Mouse (Mus musculus): ENCODE results near the gene Pdpn.
"Not testable (repeated sequence)": the region's sequence is repeated elsewhere in the genome, so short reads cannot be mapped to it uniquely, and the experiment has no call there.

The Pdpn gene

DNA sequence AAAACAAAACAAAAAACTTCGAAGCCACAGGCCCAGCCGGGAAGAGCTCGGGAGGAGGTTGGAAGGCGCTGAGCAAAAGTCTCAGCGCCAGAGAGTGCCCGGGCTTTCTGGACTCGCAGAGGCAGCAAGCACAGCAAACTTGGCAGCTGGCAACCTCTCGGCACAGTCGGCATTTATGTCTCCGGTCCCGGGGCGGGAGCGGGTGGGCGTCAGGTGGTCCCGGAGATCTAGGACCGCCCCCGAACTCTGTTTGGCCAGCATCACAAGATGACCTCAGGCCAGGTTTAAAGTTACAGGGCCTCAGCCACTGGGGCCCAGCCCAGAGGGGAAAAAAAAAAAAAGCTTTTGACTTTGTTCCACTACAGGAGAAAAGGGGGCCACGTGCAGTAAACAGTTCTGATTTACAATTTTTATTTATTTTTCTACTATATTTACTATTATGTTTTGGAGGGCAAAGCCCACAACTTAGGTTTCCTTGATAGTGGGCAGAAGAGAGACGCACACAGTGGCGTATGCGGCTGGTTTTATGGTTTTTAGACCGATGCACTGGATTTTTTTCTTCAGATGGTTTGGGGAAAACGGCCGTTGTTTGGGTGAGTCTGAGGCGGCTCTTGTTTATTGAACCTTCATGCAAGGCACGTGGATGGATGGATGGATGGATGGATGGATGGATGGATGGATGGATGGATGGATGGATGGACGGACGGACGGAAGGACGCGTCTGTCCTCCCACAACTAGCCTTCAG, at the start of gene Pdpn:
Pdpn (minus strand) TSS at position 240 of the 746 bp plus-strand sequence.
- DNase-seq: peak; percentile 47

DNA sequence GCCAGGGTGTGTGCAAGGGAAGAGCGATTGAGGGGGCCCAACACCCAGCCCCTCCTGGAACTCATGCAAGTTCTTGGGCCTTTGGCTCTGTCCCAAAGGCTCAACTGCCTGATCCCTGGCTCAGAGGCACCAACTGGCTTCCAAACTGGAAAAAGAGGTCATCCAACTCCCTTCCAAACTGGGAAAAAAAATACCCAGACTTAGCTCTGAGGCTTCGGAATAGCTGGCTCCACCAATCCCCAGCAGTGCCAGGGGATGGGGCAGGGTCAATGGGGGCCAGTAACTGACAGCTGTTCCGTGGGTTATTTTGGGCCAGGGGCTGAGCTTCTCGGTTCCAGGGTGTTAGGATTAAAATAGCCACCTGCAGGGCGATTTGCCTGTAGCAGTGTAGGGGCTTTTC, 49.3 kb upstream of the Pdpn start:
- DNase-seq: no peak

DNA sequence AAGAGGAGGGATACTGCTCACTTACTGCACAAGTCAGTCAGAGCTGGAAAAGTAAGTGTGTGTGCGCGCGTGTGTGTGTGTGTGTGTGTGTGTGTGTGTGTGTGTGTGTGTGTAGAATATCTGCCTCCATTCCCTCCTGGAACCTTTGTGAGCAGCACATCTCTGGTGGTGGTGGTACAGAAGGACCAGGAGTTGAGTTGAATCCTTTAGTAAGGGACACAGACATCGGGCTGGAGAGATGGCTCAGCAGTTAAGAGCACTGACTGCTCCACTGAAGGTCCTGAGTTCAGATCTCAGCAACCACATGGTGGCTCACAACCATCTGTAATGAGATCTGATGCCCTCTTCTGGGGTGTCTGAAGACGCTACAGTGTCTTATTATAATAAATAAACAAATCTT, 46.1 kb upstream of the Pdpn start:
- DNase-seq: not testable (repeated sequence)

DNA sequence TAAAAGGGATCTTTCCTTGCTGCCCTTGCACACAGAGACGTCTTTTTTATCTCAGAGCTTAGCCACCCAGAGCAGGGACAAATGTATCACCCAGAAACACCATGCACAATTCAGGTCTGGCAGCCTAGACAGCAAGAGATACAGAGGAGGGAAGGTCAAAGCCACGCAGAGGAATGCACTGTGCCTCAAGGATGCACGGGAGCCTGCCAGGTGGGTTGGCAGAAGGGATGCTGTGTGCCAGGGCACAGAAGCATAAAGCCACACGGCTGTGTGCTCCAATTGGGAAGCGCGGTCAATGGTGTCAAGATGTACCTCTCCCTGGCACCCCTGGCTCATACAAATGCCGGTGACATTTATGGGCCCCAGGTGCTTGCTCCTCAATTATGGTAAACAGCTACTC, 42.1 kb upstream of the Pdpn start:
- no peak for DNase-seq

DNA sequence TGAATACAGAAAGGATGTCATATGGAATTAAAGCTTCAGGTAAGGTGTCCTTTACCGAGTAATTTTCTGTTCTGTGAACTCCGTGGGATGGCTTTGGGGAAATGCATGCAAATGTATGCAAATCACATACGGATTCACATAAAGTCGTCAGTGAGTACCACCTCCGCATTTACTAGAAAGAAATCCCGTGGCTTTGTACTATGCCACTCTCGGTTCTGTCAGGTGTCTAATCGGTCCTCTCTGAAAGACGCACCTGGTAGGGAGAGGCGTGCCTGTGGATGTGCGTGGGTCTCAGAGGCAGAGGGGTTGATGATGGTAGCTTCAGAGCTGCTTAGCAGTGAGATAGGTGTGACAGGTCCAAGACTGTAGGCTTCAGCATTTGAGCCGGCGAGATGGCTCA, 40.4 kb upstream of the Pdpn start:
- no peak for DNase-seq

DNA sequence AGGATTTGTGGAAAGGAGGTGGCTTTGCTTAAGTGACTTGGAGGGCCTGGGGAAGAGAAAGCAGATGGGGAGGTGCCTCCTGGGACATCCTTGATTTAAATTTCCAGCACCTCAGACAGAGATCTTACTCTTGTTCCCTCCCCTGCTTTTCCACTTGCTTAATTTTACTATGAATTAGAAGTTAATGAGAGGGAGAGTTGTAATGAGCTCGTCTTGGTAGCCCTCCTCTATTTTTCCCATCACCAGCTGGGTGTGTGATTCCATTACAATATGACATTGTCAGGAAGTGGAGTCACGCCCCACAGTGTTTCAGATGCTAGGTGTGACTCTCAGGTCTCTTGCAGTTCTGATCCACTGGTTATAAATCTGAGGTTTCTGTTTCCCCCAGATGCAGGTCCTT, 36.7 kb upstream of the Pdpn start:
- no peak for DNase-seq

DNA sequence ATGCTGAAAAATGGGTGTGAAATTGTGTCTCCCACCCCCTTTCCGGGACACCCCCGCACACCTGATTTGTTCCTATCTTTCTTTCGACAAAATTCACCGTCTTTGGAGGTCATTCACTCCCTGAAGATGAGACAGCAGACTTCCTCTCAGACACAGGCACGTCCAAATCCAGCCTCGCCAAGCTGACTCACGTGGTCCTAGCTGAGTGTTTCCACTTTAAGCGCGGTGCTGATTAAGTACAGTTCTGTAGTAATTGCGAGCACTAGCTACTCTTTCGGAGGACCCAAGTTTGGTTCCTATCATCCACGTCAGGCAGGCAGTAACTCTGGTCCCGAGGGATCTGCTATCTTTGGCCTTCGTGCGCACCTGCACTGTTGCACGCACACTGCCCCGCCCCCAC, 35.6 kb upstream of the Pdpn start:
- no peak for DNase-seq

DNA sequence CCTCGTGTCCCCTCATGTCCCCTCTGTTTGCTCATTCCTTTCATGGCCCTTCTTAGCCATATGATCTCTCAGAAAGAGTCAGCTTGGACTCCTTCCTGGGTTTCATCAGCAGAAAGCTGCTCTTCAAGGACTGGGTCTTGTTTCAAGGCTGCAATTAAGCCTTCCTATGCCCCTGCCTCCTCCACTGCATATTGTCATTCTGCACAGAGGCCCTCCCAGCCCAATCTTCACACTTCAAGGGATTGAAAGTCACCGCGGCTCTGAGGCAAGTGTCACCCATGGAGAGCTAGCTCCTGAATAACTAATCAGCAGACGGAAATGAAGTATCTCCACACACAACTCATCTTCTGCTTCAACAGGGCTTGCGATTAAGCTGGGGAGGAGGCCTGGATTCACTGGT, 34.8 kb upstream of the Pdpn start:
- DNase-seq: no peak

DNA sequence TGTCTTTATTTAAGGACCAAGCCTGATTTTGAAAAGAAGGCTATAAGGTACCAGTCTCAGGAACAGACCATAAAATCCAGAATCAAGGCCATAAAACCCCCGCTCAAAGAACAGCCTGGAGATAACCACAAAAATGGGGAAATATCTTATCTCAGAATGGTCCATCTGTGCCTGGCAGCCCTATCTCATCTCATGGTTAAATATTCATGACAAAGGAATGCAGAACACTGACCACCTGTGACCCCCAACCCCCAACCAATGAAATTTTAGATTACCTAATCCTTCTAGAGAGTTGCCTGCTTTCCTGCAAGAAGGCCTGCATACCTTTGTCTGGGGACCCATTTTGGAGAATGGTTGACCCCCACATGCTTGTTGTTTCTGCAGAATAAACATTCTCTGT, 32.4 kb upstream of the Pdpn start:
- DNase-seq: no peak

DNA sequence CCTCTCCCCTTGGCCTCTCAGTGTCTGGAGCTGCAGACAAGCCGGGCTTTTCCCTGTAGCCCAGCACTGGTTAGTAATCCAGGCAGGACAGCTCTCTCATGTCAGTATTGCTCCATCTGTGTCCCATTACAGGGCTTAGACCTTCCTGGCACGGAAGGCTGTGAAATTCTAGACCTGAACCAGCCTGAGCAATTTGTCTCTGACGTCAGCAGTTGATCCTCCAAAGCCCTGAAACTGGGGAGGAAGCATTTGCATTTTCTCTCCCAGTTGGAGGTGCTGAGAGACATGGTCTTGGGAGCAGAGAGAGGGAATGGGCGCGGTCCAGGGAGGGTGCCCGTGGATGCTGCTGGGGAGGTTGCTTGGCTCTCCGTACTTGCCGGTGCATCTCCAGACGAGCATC, 31.2 kb upstream of the Pdpn start:
- no peak for DNase-seq

DNA sequence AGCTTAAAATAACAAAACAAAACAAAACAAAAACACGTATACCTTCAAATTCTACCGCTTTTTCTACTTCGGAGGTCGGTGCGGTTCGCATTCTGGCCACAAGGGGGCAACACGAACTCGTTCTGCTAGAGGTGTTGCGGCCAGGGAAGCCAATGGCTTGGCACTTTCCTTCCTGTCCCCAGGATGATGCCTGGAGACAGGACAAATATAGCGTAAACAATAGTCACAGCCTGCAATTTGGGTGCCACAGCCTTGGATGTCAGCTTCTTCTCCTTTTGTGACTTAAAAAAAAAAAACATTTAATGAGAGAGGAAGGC, 26.2 kb upstream of the Pdpn start:
- DNase-seq: peak; percentile 69

DNA sequence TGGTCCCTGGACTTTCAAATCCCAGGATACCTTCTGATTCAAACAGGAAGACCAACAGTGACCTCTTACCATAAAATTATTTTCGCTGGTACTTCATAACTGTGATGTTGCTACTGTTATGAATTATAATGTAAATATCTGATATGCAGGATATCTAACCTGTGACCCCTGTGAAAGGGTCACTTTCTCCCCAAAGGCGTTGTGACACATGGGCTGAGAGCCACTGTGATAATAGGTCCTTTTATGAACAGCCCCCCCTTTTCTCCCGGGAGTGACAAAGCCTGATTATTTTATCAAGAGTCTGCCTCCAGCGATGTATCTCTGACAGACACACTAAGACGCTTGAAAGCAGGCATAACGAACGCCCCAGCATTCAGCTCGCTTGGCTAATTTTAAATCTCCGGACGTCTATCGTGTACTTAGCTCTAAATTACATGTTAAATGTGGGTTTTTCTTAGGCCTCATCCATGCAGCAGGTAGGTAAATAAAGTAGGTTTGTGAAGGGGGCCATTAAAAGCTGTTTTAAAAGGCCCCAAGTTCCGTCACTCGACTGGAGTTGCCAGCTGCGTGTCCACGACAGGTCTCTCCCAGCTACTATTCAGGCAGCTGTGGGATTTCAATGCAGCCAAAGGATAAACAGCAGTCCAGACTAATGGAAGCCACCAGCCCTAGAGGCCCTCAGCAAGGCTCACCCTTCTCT, 25.7 kb upstream of the Pdpn start:
- DNase-seq: no peak

DNA sequence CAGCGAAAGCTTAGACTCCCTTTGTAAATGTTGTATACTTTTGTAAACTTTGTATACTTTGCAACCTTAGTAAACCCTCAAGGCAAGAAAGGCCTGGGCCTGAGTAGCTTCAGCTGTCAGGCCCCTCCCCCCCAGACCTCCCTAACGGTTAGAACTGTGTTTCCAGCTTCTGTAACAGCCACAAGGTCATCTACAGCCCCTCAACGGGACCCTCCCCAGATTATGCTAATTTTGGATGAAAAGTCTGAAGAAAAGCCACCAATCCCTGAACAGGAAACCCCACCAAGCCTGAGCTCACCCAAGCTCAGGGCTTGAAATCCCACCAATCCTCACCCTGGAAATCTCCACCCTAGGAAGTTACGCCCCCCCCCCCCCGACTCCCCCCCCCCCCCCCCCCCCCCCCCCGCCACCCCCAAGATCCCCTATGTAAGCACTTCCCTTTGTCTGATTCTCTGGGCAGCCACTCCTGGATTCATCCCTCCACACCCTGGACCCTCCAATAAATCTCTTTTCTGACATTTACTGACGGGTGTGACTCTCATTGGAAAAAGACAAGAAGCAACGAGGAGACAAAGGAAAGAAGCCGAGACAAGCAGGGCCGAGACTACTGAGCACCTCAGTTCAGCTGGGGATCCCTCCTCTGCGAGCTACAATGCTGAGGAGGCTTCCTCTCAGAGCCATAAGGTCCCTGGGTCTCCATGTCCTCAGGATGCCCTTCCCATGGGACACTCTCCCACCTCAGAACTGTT, 25.0 kb upstream of the Pdpn start:
- DNase-seq: no peak

DNA sequence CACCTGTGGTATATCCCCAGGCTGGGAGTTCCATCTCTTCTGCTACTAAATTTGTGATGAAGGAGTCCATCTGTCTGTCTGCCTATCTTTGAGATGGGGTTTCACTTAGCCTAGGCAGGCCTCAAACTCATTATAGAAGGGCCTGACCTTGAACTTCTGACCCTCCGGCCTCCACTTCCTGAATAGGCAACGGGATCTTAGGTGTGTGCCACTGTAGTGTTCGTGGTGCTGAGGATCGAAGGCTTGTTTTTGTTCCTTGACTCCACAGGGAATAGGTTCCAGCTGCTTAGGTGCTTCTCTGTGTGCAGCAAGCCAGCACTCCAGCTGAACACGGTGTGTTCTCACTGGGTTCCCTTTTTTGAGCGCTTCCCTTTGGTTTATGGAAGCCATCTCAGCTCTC, 13.9 kb upstream of the Pdpn start:
- DNase-seq: no peak

DNA sequence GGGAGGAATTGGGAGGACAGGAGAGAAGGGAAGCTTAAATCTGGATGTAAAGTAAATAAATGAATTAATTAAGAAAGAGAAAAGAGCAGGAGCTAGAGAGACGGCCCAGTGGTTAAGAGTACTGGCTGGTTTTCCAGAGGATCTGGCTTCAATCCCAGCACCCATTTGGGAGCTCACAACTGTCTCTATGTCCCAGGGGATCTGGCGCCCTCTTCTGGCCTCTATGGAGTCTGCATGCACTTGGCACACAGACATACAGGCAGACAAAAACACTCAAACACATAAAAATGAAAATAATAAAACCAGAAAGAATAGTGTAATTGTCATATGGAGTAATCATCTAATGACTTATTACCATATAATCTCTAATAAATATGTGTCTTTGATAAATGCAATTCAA, 12.0 kb upstream of the Pdpn start:
- peak; percentile 30 for DNase-seq

DNA sequence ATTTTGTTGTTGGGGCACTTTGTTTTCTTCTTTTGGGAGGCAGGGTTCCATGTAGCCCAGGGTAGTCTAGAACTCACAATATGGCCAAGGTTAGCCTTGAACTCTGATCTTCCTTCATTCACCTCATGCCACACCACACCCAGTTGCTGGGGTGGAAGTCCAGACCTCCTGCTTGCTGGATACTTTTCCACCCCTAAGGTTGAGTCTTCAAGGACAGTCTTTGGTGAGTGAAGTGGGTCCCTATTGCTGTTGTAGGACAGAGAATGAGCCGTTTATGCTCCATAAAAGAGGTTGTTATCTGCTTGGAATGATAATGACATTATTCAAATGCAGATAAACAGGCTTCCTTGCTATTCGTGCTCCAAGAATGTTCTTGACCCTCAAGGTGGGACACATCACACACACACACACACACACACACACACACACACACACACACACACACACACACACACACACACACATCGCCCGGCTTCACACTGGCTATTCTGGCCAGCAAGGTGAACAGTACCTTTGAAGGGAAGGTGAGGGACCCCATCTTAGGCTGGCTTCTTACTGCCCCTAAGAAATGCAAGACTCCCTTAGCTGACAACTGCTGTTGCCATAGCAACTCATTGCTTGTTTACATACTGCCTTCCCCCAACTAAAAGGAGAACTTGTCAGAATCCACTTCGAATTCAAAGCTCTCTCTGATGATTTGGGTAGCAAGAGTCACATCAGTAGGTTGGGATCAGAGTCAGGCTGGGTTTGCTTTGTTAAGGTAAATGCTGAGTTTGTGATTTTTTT, 6.8 kb upstream of the Pdpn start:
- no peak for DNase-seq

DNA sequence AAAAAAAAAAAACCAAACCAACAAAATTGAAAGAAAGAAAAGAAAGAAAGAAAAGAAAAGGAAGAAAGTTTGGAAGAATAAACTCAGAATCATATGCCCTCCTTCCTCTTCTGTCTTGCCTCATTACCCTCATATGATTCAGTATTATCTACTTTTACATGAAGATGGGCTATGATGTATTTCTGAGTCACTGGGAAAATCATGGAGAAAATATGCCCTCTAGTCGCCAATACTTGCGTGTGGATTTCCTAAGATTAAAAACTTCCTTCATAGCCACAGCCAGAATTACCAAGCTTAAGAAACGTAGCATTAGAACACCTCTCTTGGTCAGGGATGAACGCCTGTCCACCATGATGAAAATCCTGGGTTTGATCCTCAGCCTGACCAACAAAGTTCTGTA, 5.7 kb upstream of the Pdpn start:
- DNase-seq: no peak

DNA sequence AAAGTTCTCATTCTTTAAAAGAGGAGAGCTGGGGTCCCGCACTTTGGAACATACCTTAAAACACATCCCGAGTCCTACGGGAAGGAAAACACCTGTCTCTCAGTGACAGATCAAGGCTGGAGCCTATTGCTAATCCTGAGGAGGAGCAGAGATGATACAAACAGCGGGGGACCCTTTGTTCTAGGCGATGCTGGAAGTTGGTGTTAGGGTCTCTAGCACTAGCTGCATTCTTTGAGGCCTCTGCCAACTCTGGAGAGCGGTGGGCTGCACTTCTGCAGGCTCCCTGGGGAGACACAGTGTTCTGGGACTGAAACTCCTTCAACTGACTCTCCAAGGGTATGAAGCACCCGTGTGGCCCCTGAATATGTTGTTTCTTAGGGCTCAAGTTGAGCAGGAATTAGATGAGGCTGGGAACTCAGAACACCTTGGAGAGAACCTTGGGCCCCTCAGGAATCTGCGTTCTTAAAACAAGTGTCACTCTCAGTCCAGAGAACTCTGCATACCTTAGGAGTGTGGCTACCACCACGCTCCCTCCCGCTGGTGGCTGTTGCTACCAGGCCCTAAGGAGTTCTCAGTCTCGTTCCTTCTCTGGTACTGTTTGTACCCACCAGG, 3.0 kb upstream of the Pdpn start:
- DNase-seq: no peak

DNA sequence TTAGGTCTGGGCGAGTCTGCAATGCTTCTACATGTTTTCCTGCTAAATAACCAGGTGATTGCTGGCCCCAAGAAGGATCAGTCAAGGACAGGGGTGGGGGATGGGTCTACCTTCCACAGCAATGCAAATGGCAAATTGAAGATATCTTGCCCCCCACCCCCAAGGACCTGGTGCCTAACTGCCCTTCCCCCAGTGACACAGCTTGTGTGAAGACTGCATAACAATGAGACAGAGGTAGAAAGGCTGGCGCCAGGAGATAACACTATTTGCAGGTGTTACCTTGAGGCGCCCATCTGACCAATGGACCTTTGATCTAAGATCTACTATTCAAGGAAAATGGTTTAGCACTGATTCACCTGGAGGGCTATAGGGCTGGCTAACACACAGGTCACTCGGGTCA, 2.5 kb upstream of the Pdpn start:
- DNase-seq: no peak

DNA sequence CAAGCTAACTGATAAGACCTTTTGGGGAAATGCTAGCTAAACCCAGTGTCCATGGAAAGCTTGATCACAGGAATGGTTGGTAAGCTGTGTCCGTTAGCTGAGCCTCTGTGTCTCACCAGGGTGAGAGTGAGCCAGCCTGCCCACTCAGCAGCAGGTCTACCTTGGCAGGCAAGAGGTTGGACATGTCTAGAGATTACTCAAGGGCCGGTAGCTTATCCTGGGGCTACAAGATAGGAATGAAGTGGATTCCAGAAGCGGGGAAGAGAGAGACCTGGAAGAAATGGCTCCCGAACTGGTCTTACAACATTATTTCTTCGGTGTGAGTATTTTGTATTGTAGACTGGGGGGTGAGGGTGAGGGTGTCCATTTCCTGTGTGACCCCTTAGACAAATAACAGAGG, 1.7 kb upstream of the Pdpn start:
- no peak for DNase-seq

DNA sequence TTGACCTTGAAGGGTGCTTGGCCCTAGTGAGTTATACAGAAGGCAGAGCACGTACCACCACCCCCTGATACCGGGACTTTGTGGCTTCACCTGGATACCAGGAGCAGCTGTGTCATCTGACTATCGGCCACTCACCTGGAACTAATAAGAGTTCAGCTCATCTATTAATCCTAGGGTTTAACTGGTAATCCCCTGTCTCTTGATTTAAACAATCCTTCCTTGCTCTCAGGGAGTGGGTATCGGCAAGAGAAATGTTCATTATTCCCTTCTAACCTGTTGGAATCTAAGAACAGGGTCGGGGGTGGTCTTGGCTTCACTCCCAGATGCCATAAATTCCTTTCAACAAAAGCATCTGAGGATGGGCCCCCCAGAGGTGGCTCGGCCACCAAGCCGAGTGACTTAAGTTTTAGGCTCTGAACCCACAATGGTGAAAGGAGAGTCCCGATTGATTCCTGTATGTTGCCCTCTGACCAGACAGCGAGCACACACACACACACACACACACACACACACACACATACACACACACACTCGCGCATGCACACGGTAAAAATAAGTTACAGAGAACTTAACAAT, 837 bp upstream of the Pdpn start:
- DNase-seq: no peak
